Mouse (Mus musculus): ENCODE results near the gene A730061H03Rik.

DNA sequence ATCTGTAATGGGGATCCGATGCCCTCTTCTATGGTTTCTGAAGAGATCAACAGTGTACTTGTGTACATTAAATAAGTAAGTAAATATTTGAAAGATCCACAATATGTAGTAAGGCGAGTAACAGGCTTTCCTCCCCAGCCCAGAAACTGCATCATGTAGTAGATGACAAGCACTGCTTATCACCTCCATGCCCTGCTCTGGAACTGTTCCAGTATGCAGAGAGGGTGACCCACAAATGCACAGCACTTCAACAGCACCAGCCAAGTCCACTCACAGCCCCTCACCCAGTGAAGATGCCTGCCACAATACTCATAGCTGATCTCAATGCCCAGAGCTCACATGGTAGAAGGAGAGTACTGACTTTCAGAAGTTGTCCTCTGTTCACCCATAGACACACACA, 10.4 kb upstream of the A730061H03Rik start:
- TF ChIP-seq CTCF (IDR thresholded peaks at IDR 0.05; ENCODE audit: low read depth, low read length) (no peak), POLR2A (IDR thresholded peaks at IDR 0.05; ENCODE audit: extremely low read depth, insufficient read depth, low read length) (no peak)

Data from liver, adult 2 months (tissue).